Comparison of ENCODE assay signal across 8 mouse cellular contexts in the genomic region with DNA sequence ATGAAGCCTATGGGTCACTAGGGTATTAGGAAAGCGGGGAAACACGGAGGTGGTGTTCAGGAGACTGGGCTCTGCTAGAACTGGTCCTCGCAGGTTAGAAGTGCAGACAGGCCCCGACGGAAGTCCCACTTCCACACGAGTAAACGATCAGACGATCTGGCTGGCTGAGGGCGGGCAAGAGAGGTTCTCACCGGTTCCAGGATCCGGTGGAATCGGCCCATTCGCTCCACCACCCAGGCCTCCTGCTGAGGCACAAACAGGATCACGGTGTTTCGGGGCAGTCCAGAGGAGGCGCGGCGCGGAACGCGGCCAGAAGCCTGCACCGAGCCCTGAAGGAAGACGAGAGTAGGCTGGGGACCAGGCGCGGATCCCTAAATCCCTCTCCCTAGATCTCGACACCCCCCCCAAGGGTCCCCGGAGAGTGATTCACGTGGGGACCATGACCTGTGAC. TPM values are rescaled to one million over a fixed set of nuclear protein-coding genes. Genes with fewer than 3 reads are reported as not detected.
DNase-seq lines count a peak whose midpoint lies in the region; ATAC-seq and TF ChIP-seq lines count a peak whose summit lies in the region.

No protein-coding gene starts in this region.

- H3K27ac ChIP-seq in heart, embryonic 14.5 days (replicated peaks in 1 of 2; ENCODE audit: control insufficient read depth in 1 of 2, insufficient read depth in 1 of 2, low read depth in 2 of 2, low read length in 2 of 2) = peak overlapping the region; percentile 73 to 86
- H3K27ac ChIP-seq in ES-Bruce4 (ENCODE audit: insufficient read depth, low read length) = no peak overlapping the region
- H3K27ac ChIP-seq in embryonic fibroblast, embryonic 13.5 days (ENCODE audit: insufficient read depth, low read length) = peak overlapping the region; percentile 47
- peak overlapping the region; percentile 83 for H3K27ac ChIP-seq in kidney, embryonic 14.5 days (ENCODE audit: low read depth, low read length)
- H3K27ac ChIP-seq in midbrain, embryonic 10.5 days (replicated peaks) = peak overlapping the region; percentile 94

- H3K4me1 ChIP-seq in heart, embryonic 14.5 days (ENCODE audit: control insufficient read depth in 2 of 2, insufficient read depth in 2 of 2, low read length in 2 of 2) = peaks cover 6 to 13% of the 10 kb centered on the region in 2 experiments
- peaks cover 2% of the 10 kb centered on the region for H3K4me1 ChIP-seq in ES-Bruce4 (ENCODE audit: control insufficient read depth, insufficient read depth, low read length)
- peaks cover 3% of the 10 kb centered on the region; the same call in 1 of the 2 replicates for H3K4me1 ChIP-seq in embryonic fibroblast, embryonic 13.5 days (ENCODE audit: control insufficient read depth, insufficient read depth, low read length)
- H3K4me1 ChIP-seq in kidney, embryonic 14.5 days (ENCODE audit: control insufficient read depth, insufficient read depth, low read length) = peaks cover 11% of the 10 kb centered on the region
- H3K4me1 ChIP-seq in midbrain, embryonic 10.5 days = peaks cover 36% of the 10 kb centered on the region

- H3K27me3 ChIP-seq in heart, embryonic 14.5 days (ENCODE audit: control insufficient read depth, insufficient read depth, low read length) = no peaks in the 10 kb centered on the region
- H3K27me3 ChIP-seq in ES-Bruce4 (ENCODE audit: control insufficient read depth, insufficient read depth, low read length, poor library complexity, severe bottlenecking) = no peaks in the 10 kb centered on the region
- H3K27me3 ChIP-seq in kidney, embryonic 14.5 days (ENCODE audit: control insufficient read depth, insufficient read depth, low read length) = no peaks in the 10 kb centered on the region
- H3K27me3 ChIP-seq in midbrain, embryonic 10.5 days (ENCODE audit: low read depth, poor library complexity, severe bottlenecking) = no peaks in the 10 kb centered on the region

- DNase-seq in heart, postnatal 25 days (ENCODE audit: low spot score) = no peak
- DNase-seq in midbrain, embryonic 10.5 days (ENCODE audit: low spot score) = no peak
- DNase-seq in adrenal gland, adult 8-10 months = no peak
- DNase-seq in Muller cell, postnatal 12 days (ENCODE audit: inconsistent ontology term) = no peak

- TF ChIP-seq POLR2A in ES-Bruce4 (IDR thresholded peaks at IDR 0.05; ENCODE audit: insufficient read depth, low read length) = no peak
- TF ChIP-seq POLR2A in embryonic fibroblast, embryonic 13.5 days (IDR thresholded peaks at IDR 0.05; ENCODE audit: low read depth, low read length) = no peak

- peaks cover 58% of the 10 kb centered on the region for H3K36me3 ChIP-seq in heart, embryonic 14.5 days (ENCODE audit: control insufficient read depth, insufficient read depth, low read length)
- peaks cover 16% of the 10 kb centered on the region for H3K36me3 ChIP-seq in ES-Bruce4 (ENCODE audit: control insufficient read depth, insufficient read depth, low read length, poor library complexity, severe bottlenecking)
- H3K36me3 ChIP-seq in kidney, embryonic 14.5 days (ENCODE audit: control insufficient read depth, insufficient read depth, low read length) = peaks cover 50% of the 10 kb centered on the region
- peaks cover 73% of the 10 kb centered on the region for H3K36me3 ChIP-seq in midbrain, embryonic 10.5 days

- H3K9ac ChIP-seq in heart, embryonic 14.5 days (ENCODE audit: low read length) = peak overlapping the region; percentile 89
- H3K9ac ChIP-seq in ES-Bruce4 (ENCODE audit: low read depth, poor library complexity, severe bottlenecking) = peak overlapping the region; percentile 79
- H3K9ac ChIP-seq in kidney, embryonic 14.5 days (ENCODE audit: low read depth, low read length) = peak overlapping the region; percentile 93

- WGBS in heart, embryonic 14.5 days = under 1% methylated on average over 28 of the region's 28 CpGs
- under 1% methylated on average over 28 of the region's 28 CpGs for WGBS in kidney, embryonic 14.5 days
- 2% methylated on average over 28 of the region's 28 CpGs for WGBS in midbrain, embryonic 10.5 days

- no peaks in the 10 kb centered on the region for H3K9me3 ChIP-seq in heart, embryonic 14.5 days (ENCODE audit: control insufficient read depth, low read length)
- no peaks in the 10 kb centered on the region for H3K9me3 ChIP-seq in ES-Bruce4 (replicated peaks; ENCODE audit: control insufficient read depth, insufficient read depth, low read length, poor library complexity, severe bottlenecking)
- no peaks in the 10 kb centered on the region for H3K9me3 ChIP-seq in kidney, embryonic 14.5 days (ENCODE audit: control insufficient read depth, low read length)
- H3K9me3 ChIP-seq in midbrain, embryonic 10.5 days (replicated peaks) = no peaks in the 10 kb centered on the region

- TF ChIP-seq CTCF in ES-Bruce4 (IDR thresholded peaks at IDR 0.05; ENCODE audit: low read depth, low read length) = no peak
- TF ChIP-seq CTCF in embryonic fibroblast, embryonic 13.5 days (IDR thresholded peaks at IDR 0.05; ENCODE audit: borderline replicate concordance, insufficient read depth, low read length) = no peak

- ATAC-seq in heart, embryonic 14.5 days (ENCODE audit: insufficient number of reproducible peaks, insufficient read depth, low FRiP score, low read depth) = peak; percentile 22; the same call in 1 of the 2 replicates
- ATAC-seq in kidney, embryonic 14.5 days (ENCODE audit: low FRiP score, low TSS enrichment) = peak; percentile 71

- peak overlapping the region; percentile 67 to 69 for H3K4me3 ChIP-seq in heart, embryonic 14.5 days (ENCODE audit: control insufficient read depth in 1 of 2, insufficient read depth in 1 of 2, low read depth in 1 of 2, low read length in 2 of 2)
- peak overlapping the region; percentile 83 for H3K4me3 ChIP-seq in ES-Bruce4 (ENCODE audit: low read depth, low read length)
- H3K4me3 ChIP-seq in embryonic fibroblast, embryonic 13.5 days (ENCODE audit: insufficient read depth, low read length) = peak overlapping the region; percentile 84
- H3K4me3 ChIP-seq in kidney, embryonic 14.5 days (ENCODE audit: low read length) = peak overlapping the region; percentile 89
- peak overlapping the region; percentile 86 for H3K4me3 ChIP-seq in midbrain, embryonic 10.5 days

- intact Hi-C loops in heart, postnatal 25 days (cut with DNase I) = no loop called here

- no peak for TF ChIP-seq EP300 in ES-Bruce4 (IDR thresholded peaks at IDR 0.05; ENCODE audit: insufficient read depth, low read depth, low read length)

- peak overlapping the region; percentile 83 for H3K4me2 ChIP-seq in heart, embryonic 14.5 days (ENCODE audit: low read length)
- peak overlapping the region; percentile 87 for H3K4me2 ChIP-seq in kidney, embryonic 14.5 days (replicated peaks; ENCODE audit: low read depth, low read length)

RNA-seq across cellular contexts. Expression of a gene that starts 0.7 kb away (rescaled TPM):
- polyA plus RNA-seq in heart, embryonic 14.5 days (2014; fragmentation: Nextera tagmentation; extraction: Ambion mirVana) = 201 and 211 TPM in 2 replicates
- 100 to 1,000 TPM; 104 to 108 TPM for total RNA-seq in heart, postnatal 25 days (2021)
- polyA plus RNA-seq in ES-Bruce4 (2011; ENCODE audit: insufficient read depth, insufficient read length, low read depth, missing spikeins) = 177 and 187 TPM in 2 replicates
- 91.7 and 107 TPM in 2 replicates for polyA plus RNA-seq in embryonic fibroblast, embryonic 13.5 days (2011; ENCODE audit: insufficient read length, low read depth, missing spikeins)
- polyA plus RNA-seq in kidney, embryonic 14.5 days (2014; fragmentation: Nextera tagmentation; extraction: Ambion mirVana) = 353 and 454 TPM in 2 replicates
- polyA plus RNA-seq in midbrain, embryonic 10.5 days (2016; fragmentation: Nextera tagmentation; extraction: Ambion mirVana) = 419 and 471 TPM in 2 replicates
- 100 to 1,000 TPM; 204 to 262 (median 242) TPM for total RNA-seq in adrenal gland, adult 8-10 months (2022)

RNA-seq across cellular contexts. Expression of a gene that starts 5.2 kb away (rescaled TPM):
- 12.0 and 13.0 TPM in 2 replicates for polyA plus RNA-seq in heart, embryonic 14.5 days (2014; fragmentation: Nextera tagmentation; extraction: Ambion mirVana)
- total RNA-seq in heart, postnatal 25 days (2021) = 10 to 100 TPM; 21.8 to 25.1 TPM
- 22.3 and 25.5 TPM in 2 replicates for polyA plus RNA-seq in ES-Bruce4 (2011; ENCODE audit: insufficient read depth, insufficient read length, low read depth, missing spikeins)
- polyA plus RNA-seq in embryonic fibroblast, embryonic 13.5 days (2011; ENCODE audit: insufficient read length, low read depth, missing spikeins) = 8.6 and 15.0 TPM in 2 replicates
- 14.5 and 21.0 TPM in 2 replicates for polyA plus RNA-seq in kidney, embryonic 14.5 days (2014; fragmentation: Nextera tagmentation; extraction: Ambion mirVana)
- polyA plus RNA-seq in midbrain, embryonic 10.5 days (2016; fragmentation: Nextera tagmentation; extraction: Ambion mirVana) = 21.8 and 27.5 TPM in 2 replicates
- total RNA-seq in adrenal gland, adult 8-10 months (2022) = 10 to 100 TPM; 14.8 to 30.8 (median 22.5) TPM

RNA-seq across cellular contexts. Expression of a gene that starts 15.2 kb away (rescaled TPM):
- 10.5 and 12.0 TPM in 2 replicates for polyA plus RNA-seq in heart, embryonic 14.5 days (2014; fragmentation: Nextera tagmentation; extraction: Ambion mirVana)
- 10 to 100 TPM; 27.7 to 32.8 TPM for total RNA-seq in heart, postnatal 25 days (2021)
- polyA plus RNA-seq in ES-Bruce4 (2011; ENCODE audit: insufficient read depth, insufficient read length, low read depth, missing spikeins) = 11.0 and 13.2 TPM in 2 replicates
- polyA plus RNA-seq in embryonic fibroblast, embryonic 13.5 days (2011; ENCODE audit: insufficient read length, low read depth, missing spikeins) = 26.7 and 50.0 TPM in 2 replicates
- polyA plus RNA-seq in kidney, embryonic 14.5 days (2014; fragmentation: Nextera tagmentation; extraction: Ambion mirVana) = 6.8 and 8.3 TPM in 2 replicates
- 27.4 and 40.4 TPM in 2 replicates for polyA plus RNA-seq in midbrain, embryonic 10.5 days (2016; fragmentation: Nextera tagmentation; extraction: Ambion mirVana)
- total RNA-seq in adrenal gland, adult 8-10 months (2022) = 10 to 100 TPM; 49.5 to 64.9 (median 61.1) TPM

RNA-seq across cellular contexts. Expression of a gene that starts 20.5 kb away (rescaled TPM):
- polyA plus RNA-seq in heart, embryonic 14.5 days (2014; fragmentation: Nextera tagmentation; extraction: Ambion mirVana) = 10.8 and 11.7 TPM in 2 replicates
- 1 to 10 TPM; 3.8 to 4.3 TPM for total RNA-seq in heart, postnatal 25 days (2021)
- polyA plus RNA-seq in ES-Bruce4 (2011; ENCODE audit: insufficient read depth, insufficient read length, low read depth, missing spikeins) = 12.8 and 13.8 TPM in 2 replicates
- 7.7 and 9.4 TPM in 2 replicates for polyA plus RNA-seq in embryonic fibroblast, embryonic 13.5 days (2011; ENCODE audit: insufficient read length, low read depth, missing spikeins)
- 11.8 and 16.9 TPM in 2 replicates for polyA plus RNA-seq in kidney, embryonic 14.5 days (2014; fragmentation: Nextera tagmentation; extraction: Ambion mirVana)
- polyA plus RNA-seq in midbrain, embryonic 10.5 days (2016; fragmentation: Nextera tagmentation; extraction: Ambion mirVana) = 25.0 and 27.2 TPM in 2 replicates
- total RNA-seq in adrenal gland, adult 8-10 months (2022) = 10 to 100 TPM in 2 of 4 experiments, 1 to 10 TPM in 2; 8.0 to 17.8 (median 12.5) TPM

RNA-seq across cellular contexts. Expression of a gene that starts 27.9 kb away (rescaled TPM):
- 16.4 and 19.1 TPM in 2 replicates for polyA plus RNA-seq in heart, embryonic 14.5 days (2014; fragmentation: Nextera tagmentation; extraction: Ambion mirVana)
- 10 to 100 TPM; 14.8 to 16.3 TPM for total RNA-seq in heart, postnatal 25 days (2021)
- 19.9 and 23.1 TPM in 2 replicates for polyA plus RNA-seq in ES-Bruce4 (2011; ENCODE audit: insufficient read depth, insufficient read length, low read depth, missing spikeins)
- 2.9 and 4.5 TPM in 2 replicates for polyA plus RNA-seq in embryonic fibroblast, embryonic 13.5 days (2011; ENCODE audit: insufficient read length, low read depth, missing spikeins)
- polyA plus RNA-seq in kidney, embryonic 14.5 days (2014; fragmentation: Nextera tagmentation; extraction: Ambion mirVana) = 5.6 and 9.0 TPM in 2 replicates
- polyA plus RNA-seq in midbrain, embryonic 10.5 days (2016; fragmentation: Nextera tagmentation; extraction: Ambion mirVana) = 9.9 and 14.2 TPM in 2 replicates
- 10 to 100 TPM; 17.2 to 33.9 (median 22.9) TPM for total RNA-seq in adrenal gland, adult 8-10 months (2022)
